Mouse (Mus musculus) monocyte, adult 5-6 weeks (primary cell): ENCODE measurements around the gene Gphn. TPM values are rescaled to one million over a fixed set of nuclear protein-coding genes. Genes with fewer than 3 reads are reported as not detected.
"Not testable (repeated sequence)": the region's sequence is repeated elsewhere in the genome, so short reads cannot be mapped to it uniquely, and the experiment has no call there.

Experiments
- ATAC-seq: fragments of 153-309, 156-312 bp; replicated peaks from 2 replicates; pipeline ENCODE4 v1.8.0; 2017; ENCODE audit warnings: mild to moderate bottlenecking; ENCODE audit not compliant: low TSS enrichment, insufficient number of reproducible peaks, severe bottlenecking, poor library complexity, low FRiP score
- total RNA-seq: library from RNA; stranded (forward); fragments of 200-1000, 200-491, 200-594 nt; gene quantifications from 3 replicates; pipeline ENCODE4 v1.2.3, GENCODE M21; 2017

Gene Gphn
- total RNA-seq, 1 experiment from 2014 or later = 6.1 TPM

GRCm38 (mm10) chr12:78298824-78299398, 72.7 kb downstream of the Gphn start:
- ATAC-seq = no peak

DNA sequence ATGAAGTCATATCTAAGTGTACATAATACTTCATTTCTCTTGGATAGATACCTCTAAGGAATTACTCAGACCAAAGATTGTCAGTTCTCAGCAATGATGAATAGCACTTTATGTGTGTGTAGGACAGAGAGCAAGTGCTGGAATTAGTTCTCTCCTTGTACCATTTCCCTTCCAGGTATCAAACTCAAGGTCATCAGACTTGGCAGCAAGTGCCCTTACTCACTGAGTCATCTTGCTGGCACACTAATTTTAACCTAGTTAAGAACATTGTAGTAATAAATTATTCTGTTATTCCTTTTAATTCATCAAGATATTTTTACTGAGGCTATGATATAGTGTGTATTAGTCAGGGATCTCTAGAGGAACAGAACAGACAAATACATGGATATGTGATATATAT, 88.9 kb downstream of the Gphn start:
- no peak for ATAC-seq

DNA sequence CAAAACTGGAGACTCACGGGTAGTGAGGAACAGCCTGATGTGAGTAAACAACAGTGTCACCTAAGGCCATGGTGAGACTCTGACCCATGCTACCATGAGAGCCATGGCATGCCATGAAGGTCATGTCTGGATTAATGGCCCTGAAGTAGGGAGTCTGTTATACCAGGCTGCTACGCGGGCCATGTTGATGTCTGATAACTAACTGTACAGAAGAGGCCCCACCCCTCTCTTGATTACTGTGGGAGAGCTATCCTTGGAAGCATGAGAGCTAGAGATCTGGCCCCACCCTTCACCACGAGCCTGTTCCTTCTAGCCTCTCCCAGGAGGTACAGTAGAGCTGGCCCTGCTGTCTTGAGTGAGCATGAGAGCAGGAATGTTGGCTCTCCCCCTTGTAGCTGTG, 101.8 kb downstream of the Gphn start:
- ATAC-seq = no peak

GRCm38 (mm10) chr12:78332107-78332506, 105.9 kb downstream of the Gphn start:
- ATAC-seq = no peak

DNA sequence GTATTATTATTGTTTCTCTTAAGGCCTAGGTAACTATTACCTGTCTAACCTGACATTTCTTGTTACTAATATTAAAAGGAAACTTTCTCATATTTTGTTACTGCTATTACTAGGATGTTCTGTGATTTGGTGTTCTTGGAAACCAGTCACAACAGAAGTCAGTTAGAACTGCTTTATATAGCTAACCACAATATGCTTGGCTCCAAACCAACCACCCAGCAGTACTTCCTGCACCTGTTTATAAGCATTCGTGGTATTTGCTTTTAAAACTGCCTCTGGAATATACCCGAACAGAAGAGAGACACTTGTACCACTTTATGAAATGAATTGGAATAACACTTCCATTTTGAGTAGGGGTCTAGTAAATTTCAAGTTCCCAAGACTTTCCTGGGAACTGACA, 130.3 kb downstream of the Gphn start:
- no peak for ATAC-seq

DNA sequence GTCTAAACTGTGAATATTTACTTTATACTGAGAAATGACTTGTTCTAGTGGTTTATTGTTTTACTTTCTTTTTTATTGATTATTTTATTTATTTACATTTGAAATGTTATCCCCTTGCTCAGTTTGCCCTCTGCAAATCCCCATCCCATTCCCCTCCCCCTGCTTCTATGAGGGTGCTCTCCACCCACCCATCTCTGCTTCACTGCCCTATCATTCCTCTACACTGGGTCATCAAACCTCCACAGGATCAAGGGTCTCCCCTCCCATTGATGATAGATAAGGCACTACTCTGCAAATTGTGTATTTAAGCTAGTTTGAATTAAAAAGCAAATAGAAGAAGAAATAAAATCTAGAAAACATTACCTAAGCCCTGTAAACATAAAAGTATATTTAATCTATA, 163.1 kb downstream of the Gphn start:
- ATAC-seq = no peak

DNA sequence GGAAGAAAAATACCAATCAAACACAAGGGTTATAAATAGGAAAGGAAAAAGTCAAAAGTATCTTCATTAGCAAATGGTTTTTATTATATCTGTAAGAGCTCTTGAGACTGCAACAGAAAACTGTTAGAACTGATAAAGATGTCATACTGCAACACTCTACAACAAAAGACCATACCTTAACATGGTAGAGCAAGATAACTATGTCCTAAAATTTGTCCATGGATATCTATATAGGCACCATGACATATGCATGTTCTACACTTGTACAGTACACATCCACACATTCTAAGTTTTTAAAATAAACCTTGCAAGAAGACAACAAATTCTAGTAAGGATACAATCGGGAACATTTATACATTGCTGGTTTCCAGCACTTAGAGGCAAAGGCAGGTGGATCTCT, 169.1 kb downstream of the Gphn start:
- no peak for ATAC-seq

DNA sequence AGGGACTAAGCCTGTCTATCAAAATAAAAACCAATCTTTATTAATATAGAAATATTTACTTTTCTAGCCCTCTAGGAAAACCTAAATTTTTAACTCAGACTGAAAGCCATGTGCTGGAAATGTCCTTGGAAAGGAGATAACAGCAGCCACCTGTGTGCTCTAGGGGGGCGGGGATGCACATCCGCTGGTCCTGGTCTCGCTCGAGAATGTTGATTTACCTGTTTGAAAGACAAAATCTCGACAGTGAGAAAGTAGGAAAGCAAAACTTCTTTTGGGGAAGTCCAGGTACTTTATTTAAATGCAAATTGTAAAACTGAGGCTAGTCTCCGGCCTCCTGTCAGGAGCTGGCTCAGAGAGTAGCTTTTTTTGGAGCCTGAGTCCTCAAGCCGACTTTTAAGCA, 181.3 kb downstream of the Gphn start:
- not testable (repeated sequence) for ATAC-seq

GRCm38 (mm10) chr12:78522176-78522575, 296.0 kb downstream of the Gphn start:
- ATAC-seq = no peak

DNA sequence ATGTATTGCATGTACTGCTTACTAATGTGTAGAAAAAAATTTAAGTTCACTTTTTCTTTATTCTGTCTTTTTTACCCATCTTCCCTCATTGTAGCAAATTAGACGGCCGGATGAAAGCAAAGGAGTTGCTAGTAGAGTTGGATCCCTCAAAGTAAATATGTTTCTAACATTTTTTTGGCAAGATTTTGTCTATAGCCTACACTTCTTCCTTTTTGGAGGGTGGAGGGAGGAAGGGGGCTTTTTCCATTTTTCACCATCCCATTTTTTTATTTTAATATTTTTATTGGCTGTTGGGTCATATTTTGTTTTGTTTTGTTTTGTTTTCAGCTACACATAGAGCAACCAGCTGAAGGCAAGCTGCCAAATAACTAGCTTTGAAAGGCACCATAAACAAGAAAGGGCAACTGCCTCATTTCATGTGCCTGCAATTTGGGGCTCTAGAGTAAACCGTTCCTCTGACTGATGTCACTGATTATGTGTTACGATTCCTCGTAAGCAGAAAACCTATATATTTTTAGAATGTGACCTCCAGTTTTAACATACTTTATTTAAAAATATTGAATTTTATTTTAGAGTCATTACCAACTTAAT, 296.7 kb downstream of the Gphn start:
- no peak for ATAC-seq

GRCm38 (mm10) chr12:78537590-78537989, 311.4 kb downstream of the Gphn start:
- not testable (repeated sequence) for ATAC-seq

DNA sequence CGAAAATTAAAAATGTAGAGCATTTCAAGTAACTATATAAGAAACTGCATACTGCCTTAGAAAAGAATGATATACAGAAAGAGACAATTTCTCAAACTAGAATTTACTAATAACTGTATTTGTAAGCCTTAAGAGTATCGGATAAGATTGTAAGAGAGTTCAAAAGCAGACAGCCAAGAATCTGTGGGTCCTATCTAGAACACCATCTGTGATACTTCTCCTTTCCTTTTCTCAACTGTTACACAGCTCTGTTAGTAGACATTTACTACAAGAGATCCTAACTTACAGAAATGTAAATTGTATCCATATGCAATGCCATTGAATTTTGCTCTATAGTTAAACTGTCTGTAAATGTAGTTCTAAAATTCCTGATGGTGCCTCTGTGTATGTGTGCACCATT, 324.7 kb downstream of the Gphn start:
- no peak for ATAC-seq

DNA sequence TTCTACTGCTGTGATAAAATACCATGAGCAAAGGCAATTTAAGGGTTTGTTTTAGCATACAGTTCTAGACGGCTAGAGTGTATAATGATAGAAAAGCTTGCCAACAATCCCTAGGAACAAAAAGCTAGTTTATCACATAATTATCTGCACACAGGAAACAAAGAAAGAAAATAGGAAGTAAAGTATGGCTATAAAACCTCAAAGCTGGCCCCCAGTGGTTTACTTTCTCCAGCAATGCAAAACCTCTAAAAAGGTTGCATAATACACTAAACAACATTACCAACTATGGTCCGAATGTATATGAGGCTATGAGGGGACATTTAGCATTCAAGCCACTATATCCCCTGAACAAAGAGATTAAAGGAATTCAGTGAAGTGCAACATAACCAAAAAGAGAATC, 405.6 kb downstream of the Gphn start:
- no peak for ATAC-seq

GRCm38 (mm10) chr12:78639466-78639865, 413.3 kb downstream of the Gphn start:
- ATAC-seq = no peak

GRCm38 (mm10) chr12:78640086-78640485, 413.9 kb downstream of the Gphn start:
- ATAC-seq = no peak

- no peak for ATAC-seq
Measured at GRCm38 (mm10) chr12:78641220-78641619, 415.0 kb downstream of the Gphn start.

DNA sequence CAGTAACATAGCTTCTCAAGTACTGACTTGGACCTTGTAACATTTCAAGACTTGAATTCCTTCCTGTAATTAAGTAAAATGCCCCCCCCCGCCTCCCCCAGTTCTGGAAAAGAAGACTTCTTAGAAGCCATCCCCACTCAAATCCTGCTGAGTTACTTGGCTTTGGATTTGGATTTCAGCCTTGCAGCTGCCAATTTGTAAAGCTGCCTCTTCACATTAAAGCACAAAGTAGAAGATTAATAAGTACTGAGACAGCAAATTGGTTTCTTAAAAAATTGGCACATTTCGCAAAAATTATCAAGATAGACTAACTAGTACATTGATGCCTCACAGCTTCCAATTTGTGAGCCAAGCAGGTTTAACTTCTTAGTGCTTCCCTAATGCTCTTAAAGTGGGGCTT, 417.5 kb downstream of the Gphn start:
- ATAC-seq = no peak

DNA sequence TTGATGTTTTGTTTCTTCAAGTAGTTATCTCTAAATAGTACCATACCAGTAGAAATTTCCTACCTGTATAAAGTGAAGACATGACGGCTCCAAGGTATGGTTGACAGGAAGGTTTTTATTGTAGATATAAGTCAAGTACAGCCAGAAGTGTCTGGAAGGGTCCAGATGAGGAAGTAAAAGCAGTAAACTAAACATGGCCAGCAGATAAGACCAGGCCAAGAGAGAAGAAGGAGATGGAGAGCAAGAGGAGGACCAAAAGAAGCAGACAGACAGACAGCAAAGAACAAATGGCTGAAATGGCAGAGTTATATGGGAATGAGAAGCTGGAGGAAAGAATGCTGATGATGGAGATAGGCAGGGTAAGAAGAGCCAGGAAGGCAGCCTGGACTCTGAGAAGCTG, 419.1 kb downstream of the Gphn start:
- ATAC-seq = no peak

- ATAC-seq = no peak
Measured at GRCm38 (mm10) chr12:78659718-78660304, 433.6 kb downstream of the Gphn start.

- ATAC-seq = no peak
Measured at GRCm38 (mm10) chr12:78678101-78678806, 452.1 kb downstream of the Gphn start.
